Mouse (Mus musculus) neural tube, embryonic 14.5 days (tissue): Measurements from ENCODE around the gene Ttc7b. TPM values are rescaled to one million over a fixed set of nuclear protein-coding genes. Genes with fewer than 3 reads are reported as not detected.

Experiments used
- ATAC-seq: fragments of 200-750 bp; cut with Nextera tagmentation; 2 replicates; pipeline ENCODE4 v1.8.0; 2017; ENCODE audit warnings: low read depth, mild to moderate bottlenecking, moderate TSS enrichment, moderate library complexity
- H3K27ac ChIP-seq: fragments of 300-500 bp; sonication (generic); 2 replicates; pipeline ENCODE4 v1.5.1; 2014; ENCODE audit warnings: low read depth, mild to moderate bottlenecking, control low read depth, low read length, moderate library complexity, mixed read lengths
- H3K27me3 ChIP-seq: fragments of 300-500 bp; sonication (generic); 2 replicates; pipeline ENCODE4 v1.6.1; 2014; ENCODE audit warnings: low read length; ENCODE audit not compliant: control insufficient read depth, insufficient read depth
- H3K36me3 ChIP-seq: fragments of 300-500 bp; sonication (generic); 2 replicates; pipeline ENCODE4 v1.6.1; 2014; ENCODE audit warnings: low read length, mixed read lengths; ENCODE audit not compliant: control insufficient read depth, insufficient read depth
- H3K4me1 ChIP-seq: fragments of 300-500 bp; sonication (generic); 2 replicates; pipeline ENCODE4 v1.6.1; 2014; ENCODE audit warnings: low read length; ENCODE audit not compliant: control insufficient read depth, insufficient read depth
- H3K4me2 ChIP-seq: fragments of 300-500 bp; sonication (generic); 2 replicates; pipeline ENCODE4 v1.6.1; 2014; ENCODE audit warnings: mild to moderate bottlenecking, low read depth, low read length, control low read depth
- H3K4me3 ChIP-seq: fragments of 300-500 bp; sonication (generic); 2 replicates; pipeline ENCODE4 v1.5.1; 2014; ENCODE audit warnings: low read depth, low read length, control low read depth, mixed read lengths
- H3K9ac ChIP-seq: fragments of 300-500 bp; sonication (generic); replicated peaks from 2 replicates; pipeline ENCODE4 v1.6.1; 2014; ENCODE audit warnings: low read depth, mild to moderate bottlenecking, control low read depth, low read length, mixed read lengths
- H3K9me3 ChIP-seq: fragments of 300-500 bp; sonication (generic); 2 replicates; pipeline ENCODE4 v1.6.1; 2016; ENCODE audit warnings: low read length; ENCODE audit not compliant: control insufficient read depth
- WGBS: fragments of 180-500 bp; shearing (Covaris S2); extraction: QIAGEN DNeasy Blood & Tissue Kit; methylation state at CpG from one replicate; pipeline ENCODE4 v1.1.7; 2014; 5-methylcytosine and 5-hydroxymethylcytosine counted together
- polyA plus RNA-seq: library from polyadenylated mRNA; unstranded; fragments of >200 nt; fragmentation: Nextera tagmentation; extraction: Ambion mirVana; gene quantifications from 2 replicates; pipeline ENCODE4 v1.2.1, GENCODE M21; 2014

Ttc7b gene
- polyA plus RNA-seq, 1 experiment from 2014 or later = 14.0 TPM

DNA sequence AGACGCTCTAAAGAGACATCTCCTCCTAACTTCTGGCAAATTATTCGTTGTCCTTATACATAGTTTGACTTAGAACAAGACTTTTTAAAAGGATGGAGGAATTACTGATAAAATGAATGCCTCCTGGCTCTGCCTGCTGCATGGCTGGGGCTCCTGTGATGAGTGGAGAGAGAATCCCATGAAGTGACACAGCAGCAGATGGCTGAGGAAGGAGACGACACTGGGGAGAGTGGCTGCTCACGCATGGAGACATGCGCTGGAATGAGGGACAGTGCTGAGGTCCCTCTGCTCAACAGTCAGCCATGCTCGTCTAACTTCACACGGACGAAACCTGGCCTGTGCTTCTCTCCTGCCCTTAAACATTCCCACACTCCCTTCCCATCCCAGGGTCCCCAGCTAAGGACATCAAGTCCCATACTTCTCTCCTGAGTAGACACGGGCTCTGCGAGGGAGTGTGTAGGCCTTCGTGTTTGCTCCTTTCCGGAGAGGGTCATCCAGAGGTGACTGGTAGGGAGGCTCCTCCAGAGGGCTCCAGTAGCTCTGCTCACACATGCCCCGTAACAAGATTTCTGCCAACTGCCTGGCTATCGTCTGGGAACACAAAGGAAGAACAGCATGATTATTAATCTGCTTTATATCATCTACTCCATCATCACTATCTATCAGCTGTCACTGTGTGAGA lies 105.8 kb downstream of the Ttc7b start:
- Histone ChIP-seq H3K9me3 (no peaks in the 10 kb centered on the region), H3K4me2 (no peak overlapping the region), H3K9ac (no peak overlapping the region), H3K36me3 (0 out of 2 replicates have a peak, but pooled peaks cover 4% of the 10 kb centered on the region), H3K4me1 (no peaks in the 10 kb centered on the region), H3K27ac (no peak overlapping the region), H3K27me3 (no peaks in the 10 kb centered on the region), H3K4me3 (no peak overlapping the region)
- no peak for ATAC-seq
- 85% methylated on average over 14 of the region's 14 CpGs for WGBS

DNA sequence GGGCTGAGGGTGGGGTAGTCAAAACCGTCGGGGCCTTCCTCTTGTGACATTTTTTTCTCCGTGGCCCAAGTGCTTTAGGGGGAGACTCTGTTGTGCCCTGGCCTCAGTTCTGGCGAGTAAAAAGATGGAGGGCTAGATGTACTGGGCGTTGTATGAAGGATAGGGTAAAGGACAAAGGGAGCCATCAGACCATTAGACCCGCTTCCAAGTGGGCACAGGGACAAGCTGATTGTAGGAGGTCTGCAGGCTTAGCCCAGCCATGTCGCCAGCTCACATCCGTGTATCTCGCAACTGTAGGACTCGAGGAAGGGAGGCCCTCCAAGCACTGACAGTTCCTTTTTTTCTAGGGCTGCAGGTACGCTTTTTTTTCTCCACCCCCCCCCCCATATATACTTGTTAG lies 111.9 kb downstream of the Ttc7b start:
- Histone ChIP-seq H3K36me3 (0 out of 2 replicates have a peak, but pooled peaks cover 7% of the 10 kb centered on the region), H3K9ac (no peak overlapping the region), H3K27ac (no peak overlapping the region), H3K9me3 (no peaks in the 10 kb centered on the region), H3K27me3 (no peaks in the 10 kb centered on the region), H3K4me2 (no peak overlapping the region), H3K4me1 (no peaks in the 10 kb centered on the region; the same call in 1 of the 2 replicates), H3K4me3 (no peak overlapping the region)
- no peak for ATAC-seq
- WGBS = 93% methylated on average over 11 of the region's 11 CpGs

DNA sequence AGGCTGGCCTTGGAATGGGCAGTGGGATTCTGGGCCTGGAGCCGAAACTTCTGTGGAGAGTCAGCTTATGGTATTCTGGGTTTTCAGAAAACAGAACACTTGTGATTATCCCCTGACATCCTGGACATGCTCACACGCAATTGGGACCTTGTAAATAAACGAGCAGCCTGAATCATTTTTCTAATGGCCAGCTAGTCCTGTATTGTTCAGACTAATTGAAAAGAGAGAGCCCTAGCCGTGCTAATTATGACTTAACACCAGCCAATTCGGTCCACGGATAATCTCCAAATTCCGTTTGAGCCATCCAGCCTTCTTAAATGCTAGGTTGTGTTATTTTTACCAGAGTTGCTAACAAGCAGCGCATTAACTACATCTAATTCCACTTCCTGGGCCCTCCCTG lies 112.5 kb downstream of the Ttc7b start:
- WGBS = 66% methylated on average over 8 of the region's 8 CpGs
- Histone ChIP-seq H3K4me1 (no peaks in the 10 kb centered on the region; the same call in 1 of the 2 replicates), H3K9ac (no peak overlapping the region), H3K4me2 (no peak overlapping the region), H3K9me3 (no peaks in the 10 kb centered on the region), H3K27ac (no peak overlapping the region), H3K36me3 (0 out of 2 replicates have a peak, but pooled peaks cover 9% of the 10 kb centered on the region), H3K27me3 (no peaks in the 10 kb centered on the region), H3K4me3 (no peak overlapping the region)
- no peak for ATAC-seq

DNA sequence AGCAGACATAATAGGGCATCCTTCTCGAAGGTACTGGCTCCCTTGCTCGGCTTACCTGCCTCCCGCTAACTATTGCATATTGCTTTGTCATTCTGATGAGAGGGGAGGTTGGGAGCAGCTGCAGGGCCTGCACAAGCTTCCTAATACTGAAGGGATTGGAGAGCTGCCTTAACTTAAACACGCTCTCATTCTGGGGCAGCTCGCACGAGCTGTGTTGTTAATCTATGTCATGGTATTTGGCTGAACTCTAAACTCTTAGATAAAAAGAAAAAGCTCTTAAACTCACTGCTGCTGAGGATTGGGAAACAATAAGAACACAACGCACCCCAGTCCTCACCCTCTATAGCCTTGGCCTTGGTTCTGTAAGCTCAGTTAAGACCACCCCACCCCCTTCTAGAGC lies 113.3 kb downstream of the Ttc7b start:
- H3K27me3 ChIP-seq = no peaks in the 10 kb centered on the region
- no peak overlapping the region for H3K4me3 ChIP-seq
- no peaks in the 10 kb centered on the region; the same call in 1 of the 2 replicates for H3K4me1 ChIP-seq
- no peak overlapping the region for H3K9ac ChIP-seq
- 0 out of 2 replicates have a peak, but pooled peaks have one; percentile 60 for ATAC-seq
- H3K9me3 ChIP-seq = no peaks in the 10 kb centered on the region
- 24% methylated on average over 7 of the region's 7 CpGs for WGBS
- H3K27ac ChIP-seq = no peak overlapping the region
- no peak overlapping the region for H3K4me2 ChIP-seq
- H3K36me3 ChIP-seq = 0 out of 2 replicates have a peak, but pooled peaks cover 10% of the 10 kb centered on the region

DNA sequence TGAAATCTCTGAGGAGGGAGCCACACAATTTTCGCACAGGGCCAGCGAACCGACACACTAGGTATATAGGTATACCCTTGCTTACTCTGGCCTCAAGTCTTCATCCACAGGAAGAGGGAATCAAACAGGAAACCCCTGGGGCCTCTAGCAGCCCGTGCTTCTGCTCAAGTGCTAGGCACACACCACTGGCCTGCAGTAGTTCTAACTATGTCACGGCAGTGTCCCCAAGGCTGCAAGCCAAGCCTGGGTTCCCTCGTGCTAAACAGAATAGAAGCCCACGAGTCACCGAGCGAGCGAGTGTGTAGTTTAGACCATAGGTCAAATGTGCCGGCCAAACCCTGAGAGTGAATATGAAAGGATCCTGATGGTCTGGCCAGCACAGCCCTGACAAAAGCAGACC lies 114.5 kb downstream of the Ttc7b start:
- H3K4me3 ChIP-seq = no peak overlapping the region
- H3K36me3 ChIP-seq = 0 out of 2 replicates have a peak, but pooled peaks cover 10% of the 10 kb centered on the region
- 87% methylated on average over 11 of the region's 11 CpGs for WGBS
- no peaks in the 10 kb centered on the region for H3K9me3 ChIP-seq
- no peaks in the 10 kb centered on the region for H3K27me3 ChIP-seq
- no peaks in the 10 kb centered on the region; the same call in 1 of the 2 replicates for H3K4me1 ChIP-seq
- no peak for ATAC-seq
- no peak overlapping the region for H3K4me2 ChIP-seq
- H3K9ac ChIP-seq = no peak overlapping the region
- H3K27ac ChIP-seq = no peak overlapping the region

DNA sequence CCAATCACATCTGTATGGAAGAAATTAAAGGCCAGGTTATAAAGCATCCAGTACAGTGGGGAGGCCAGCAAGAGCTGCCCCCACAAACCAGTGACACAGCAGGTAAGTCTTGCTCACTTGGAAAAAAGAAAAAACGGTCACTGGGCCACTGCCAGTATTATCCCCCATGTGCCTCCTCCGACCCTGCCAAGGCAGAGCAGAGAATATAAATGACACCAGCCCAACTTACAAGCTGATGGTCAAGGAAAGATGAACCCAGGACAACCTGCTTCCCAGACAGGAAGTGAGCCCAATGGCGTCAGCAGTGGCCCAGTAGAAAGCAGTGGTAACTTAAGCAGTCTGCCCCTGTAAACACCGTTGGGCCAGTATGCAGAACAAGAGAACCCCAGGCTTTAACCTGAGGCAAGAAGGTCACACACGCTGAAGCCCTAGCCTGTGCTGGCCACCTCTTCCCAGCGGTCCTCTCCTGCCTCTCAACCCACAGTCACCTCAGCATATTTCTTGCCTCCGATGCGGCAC lies 115.1 kb downstream of the Ttc7b start:
- 87% methylated on average over 8 of the region's 8 CpGs for WGBS
- Histone ChIP-seq H3K4me3 (no peak overlapping the region), H3K27ac (no peak overlapping the region), H3K36me3 (0 out of 2 replicates have a peak, but pooled peaks cover 10% of the 10 kb centered on the region), H3K27me3 (no peaks in the 10 kb centered on the region), H3K9me3 (no peaks in the 10 kb centered on the region), H3K9ac (no peak overlapping the region), H3K4me2 (no peak overlapping the region), H3K4me1 (no peaks in the 10 kb centered on the region; the same call in 1 of the 2 replicates)
- no peak for ATAC-seq

DNA sequence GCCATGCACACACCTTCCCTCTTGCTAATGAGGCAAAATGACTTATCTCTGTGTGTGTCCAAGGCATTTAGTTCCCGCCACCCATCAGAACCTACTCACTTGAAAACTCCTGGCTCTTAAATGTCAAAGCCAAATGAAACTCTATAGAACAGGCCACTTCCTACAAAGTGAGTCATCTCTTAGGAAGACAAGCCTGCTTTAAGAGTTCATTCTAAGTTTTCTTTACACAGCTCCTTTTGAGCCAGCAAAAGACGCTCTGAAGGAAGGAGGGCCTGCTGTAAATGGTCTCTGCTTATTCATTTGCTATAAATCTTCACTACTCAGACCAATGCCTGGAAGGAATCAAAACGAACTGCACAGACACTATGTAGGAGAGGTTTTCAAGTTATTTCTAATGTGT lies 116.2 kb downstream of the Ttc7b start:
- Histone ChIP-seq H3K4me3 (no peak overlapping the region), H3K36me3 (peaks cover 10% of the 10 kb centered on the region; the same call in 1 of the 2 replicates), H3K4me1 (no peaks in the 10 kb centered on the region; the same call in 1 of the 2 replicates), H3K27me3 (no peaks in the 10 kb centered on the region), H3K9me3 (no peaks in the 10 kb centered on the region), H3K4me2 (no peak overlapping the region), H3K9ac (no peak overlapping the region), H3K27ac (no peak overlapping the region)
- WGBS = 50% methylated on average over 3 of the region's 3 CpGs
- ATAC-seq = no peak

DNA sequence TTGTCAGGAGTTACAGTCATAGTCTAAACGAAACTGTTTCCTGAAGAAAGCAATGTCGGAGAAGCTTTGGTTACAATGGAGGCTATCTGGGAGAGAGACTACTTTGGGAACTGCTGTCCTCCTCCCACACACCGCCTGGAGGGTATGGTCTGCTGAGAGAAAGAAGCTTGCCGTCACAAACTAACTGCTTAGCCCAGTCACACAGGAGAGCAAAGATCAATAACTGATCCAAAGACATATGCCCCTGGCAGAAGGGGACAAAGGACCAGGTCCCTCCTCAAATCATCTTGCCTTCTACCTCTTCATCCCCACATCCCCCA lies 117.7 kb downstream of the Ttc7b start:
- Histone ChIP-seq H3K9me3 (no peaks in the 10 kb centered on the region), H3K4me1 (peaks cover under 1% of the 10 kb centered on the region), H3K9ac (no peak overlapping the region), H3K36me3 (peaks cover 7% of the 10 kb centered on the region; the same call in 1 of the 2 replicates), H3K4me2 (no peak overlapping the region), H3K27me3 (no peaks in the 10 kb centered on the region), H3K4me3 (no peak overlapping the region), H3K27ac (no peak overlapping the region)
- ATAC-seq = no peak
- 90% methylated on average over 4 of the region's 4 CpGs for WGBS

DNA sequence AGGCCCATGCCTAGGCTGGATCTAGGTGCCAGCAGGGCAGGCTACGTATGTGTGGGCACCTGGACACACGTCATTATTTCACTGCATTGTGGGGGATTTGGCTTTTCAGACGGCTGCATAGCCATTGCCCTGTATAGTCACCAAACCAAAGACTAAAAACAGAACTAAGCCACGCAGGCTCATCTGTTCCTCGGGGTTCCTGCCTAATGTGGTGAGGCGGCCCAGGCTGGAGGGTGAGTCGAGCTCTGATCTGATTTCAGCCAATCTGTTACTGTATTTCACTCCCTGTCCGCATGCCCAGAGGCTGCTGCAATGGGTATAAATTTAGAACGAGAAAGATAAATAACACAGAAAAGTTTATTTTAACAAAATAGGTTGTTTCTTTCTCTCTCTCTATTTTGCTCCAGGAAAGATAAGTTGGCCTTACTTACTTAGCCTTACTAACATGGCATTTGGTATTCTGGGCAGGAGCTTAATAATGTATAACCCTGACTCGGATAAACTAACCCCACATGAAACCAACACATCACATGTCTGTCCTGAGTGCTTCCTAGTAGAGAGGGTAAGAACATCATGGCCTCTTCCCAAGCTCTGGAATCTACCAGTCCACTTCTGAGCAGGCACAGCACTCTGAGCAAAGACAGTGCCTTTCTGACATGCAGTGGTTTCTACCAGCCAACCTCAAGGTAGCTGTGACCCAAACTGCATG lies 118.2 kb downstream of the Ttc7b start:
- Histone ChIP-seq H3K27ac (no peak overlapping the region), H3K36me3 (peaks cover 7% of the 10 kb centered on the region; the same call in 1 of the 2 replicates), H3K4me2 (no peak overlapping the region), H3K4me3 (no peak overlapping the region), H3K9me3 (no peaks in the 10 kb centered on the region), H3K27me3 (no peaks in the 10 kb centered on the region), H3K9ac (no peak overlapping the region), H3K4me1 (peaks cover 4% of the 10 kb centered on the region)
- no peak for ATAC-seq
- WGBS = 89% methylated on average over 10 of the region's 10 CpGs
